Mouse (Mus musculus) spleen, adult 2 months (tissue): ENCODE results near the gene Sspo. TPM values are rescaled to one million over a fixed set of nuclear protein-coding genes. Genes with fewer than 3 reads are reported as not detected.
"Not testable (repeated sequence)": the region's sequence is repeated elsewhere in the genome, so short reads cannot be mapped to it uniquely, and the experiment has no call there.

ENCODE experiments used
- DNase-seq, 2 experiments: peaks; one replicate each; pipeline versions ENCODE4 v3.0.0 to v3.0.0-alpha.2; 2012 to 2021; ENCODE audit warnings: low spot score in 2 of 2, low read depth in 1 of 2
- H3K27ac ChIP-seq: fragments of 200-500 bp; 2 replicates; pipeline ENCODE4 v1.5.1; 2012; ENCODE audit warnings: low read length, inconsistent platforms; ENCODE audit not compliant: insufficient read depth
- H3K27me3 ChIP-seq: fragments of 200-500 bp; 2 replicates; pipeline ENCODE4 v1.6.1; 2012; ENCODE audit warnings: mild to moderate bottlenecking, moderate library complexity, low read length, inconsistent platforms; ENCODE audit not compliant: control insufficient read depth, insufficient read depth
- H3K36me3 ChIP-seq: fragments of 200-500 bp; 2 replicates; pipeline ENCODE4 v1.6.1; 2012; ENCODE audit warnings: mild to moderate bottlenecking, low read length, inconsistent platforms; ENCODE audit not compliant: control insufficient read depth, insufficient read depth
- H3K4me1 ChIP-seq: fragments of 200-500 bp; 2 replicates; pipeline ENCODE4 v1.6.1; 2011; ENCODE audit warnings: inconsistent platforms; ENCODE audit not compliant: control insufficient read depth, insufficient read depth, insufficient read length
- H3K4me3 ChIP-seq: fragments of 200-500 bp; 2 replicates; pipeline ENCODE4 v1.5.1; 2011; ENCODE audit warnings: mild to moderate bottlenecking, inconsistent platforms; ENCODE audit not compliant: insufficient read depth, insufficient read length; ENCODE audit errors: extremely low read depth
- CTCF ChIP-seq: fragments of 200-500 bp; IDR thresholded peaks from 2 replicates; pipeline ENCODE4 v1.5.1; 2011; ENCODE audit warnings: mild to moderate bottlenecking, inconsistent platforms; ENCODE audit not compliant: insufficient read depth, insufficient read length, insufficient replicate concordance; ENCODE audit errors: extremely low read depth
- POLR2A ChIP-seq: fragments of 200-500 bp; IDR thresholded peaks from 2 replicates; pipeline ENCODE4 v1.6.1; 2011; ENCODE audit warnings: low read depth, low read length, inconsistent platforms
- WGBS: fragments of 180-500 bp; shearing (Covaris S2); methylation state at CpG from one replicate; pipeline ENCODE4 v1.1.7; 2018; 5-methylcytosine and 5-hydroxymethylcytosine counted together
- polyA plus RNA-seq: library from polyadenylated mRNA; depleted of rRNA; stranded (reverse); fragments of >200 nt; gene quantifications from 2 replicates; pipeline ENCODE4 v1.2.3, GENCODE M21; 2012

Gene Sspo
- polyA plus RNA-seq, 1 experiment = 2.9 TPM

DNA sequence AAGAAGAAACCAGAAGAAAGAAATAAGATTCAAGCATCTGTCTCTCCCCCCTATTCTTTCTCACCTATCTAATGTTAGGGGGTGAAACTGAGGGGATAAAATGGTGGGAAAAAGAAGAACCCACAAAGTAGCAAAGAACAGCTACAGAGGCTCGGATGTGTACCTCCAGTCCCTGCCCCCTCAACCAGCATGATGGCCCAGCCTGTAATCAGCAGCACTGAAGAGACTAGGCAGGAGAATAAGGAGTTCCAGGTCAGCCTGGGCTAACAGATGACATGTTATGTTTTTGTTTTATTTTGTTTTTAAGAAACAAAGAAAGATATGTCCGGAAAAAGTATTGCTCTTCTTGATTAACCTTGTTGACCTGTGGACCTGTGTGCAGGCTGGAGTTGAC is 55.8 kb downstream of the Sspo start:
- TF ChIP-seq POLR2A = no peak
- TF ChIP-seq CTCF = no peak
- Histone ChIP-seq H3K4me1 (no peaks in the 10 kb centered on the region; the same call in 1 of the 2 replicates), H3K36me3 (peaks cover 1% of the 10 kb centered on the region; the same call in 1 of the 2 replicates), H3K4me3 (peak overlapping the region; percentile 77; the same call in 1 of the 2 replicates), H3K27me3 (no peaks in the 10 kb centered on the region), H3K27ac (no peak overlapping the region)
- 4% methylated on average over 2 of the region's 2 CpGs for WGBS
- no peak for DNase-seq

- Histone ChIP-seq H3K4me3 (peak overlapping the region; percentile 77), H3K36me3 (peaks cover 1% of the 10 kb centered on the region; the same call in 1 of the 2 replicates), H3K27me3 (no peaks in the 10 kb centered on the region), H3K27ac (no peak overlapping the region), H3K4me1 (no peaks in the 10 kb centered on the region; the same call in 1 of the 2 replicates)
- 1% methylated on average over 26 of the region's 26 CpGs for WGBS
- TF ChIP-seq CTCF (no peak), POLR2A (peak; percentile 3; the same call in 1 of the 2 replicates)
- peak; percentile 14 to 54 for DNase-seq
Observed at GRCm38 (mm10) chr6:48504241-48504854, 56.3 kb downstream of the Sspo start.

DNA sequence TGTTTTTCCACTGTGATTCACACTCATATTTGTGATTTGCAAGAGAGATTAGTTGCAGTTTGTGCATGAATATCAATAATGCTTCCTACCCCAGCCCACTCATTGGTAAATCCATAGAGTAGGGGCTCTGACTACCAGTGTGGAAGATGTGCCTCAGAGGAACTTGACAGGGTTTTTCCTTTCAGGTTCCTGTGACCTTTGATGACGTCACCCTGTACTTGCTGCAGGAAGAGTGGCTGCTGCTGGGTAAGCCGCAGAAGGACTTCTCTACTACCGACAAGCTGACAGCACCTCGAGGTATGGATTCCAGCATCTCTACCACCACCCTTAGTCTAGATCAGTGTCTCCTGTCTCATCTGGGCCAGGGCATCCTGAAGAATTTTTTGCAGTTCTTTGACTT is 60.1 kb downstream of the Sspo start:
- WGBS = 71% methylated on average over 4 of the region's 4 CpGs
- TF ChIP-seq POLR2A (no peak), CTCF (no peak)
- no peaks in the 10 kb centered on the region; the same call in 1 of the 2 replicates for H3K4me1 ChIP-seq

DNA sequence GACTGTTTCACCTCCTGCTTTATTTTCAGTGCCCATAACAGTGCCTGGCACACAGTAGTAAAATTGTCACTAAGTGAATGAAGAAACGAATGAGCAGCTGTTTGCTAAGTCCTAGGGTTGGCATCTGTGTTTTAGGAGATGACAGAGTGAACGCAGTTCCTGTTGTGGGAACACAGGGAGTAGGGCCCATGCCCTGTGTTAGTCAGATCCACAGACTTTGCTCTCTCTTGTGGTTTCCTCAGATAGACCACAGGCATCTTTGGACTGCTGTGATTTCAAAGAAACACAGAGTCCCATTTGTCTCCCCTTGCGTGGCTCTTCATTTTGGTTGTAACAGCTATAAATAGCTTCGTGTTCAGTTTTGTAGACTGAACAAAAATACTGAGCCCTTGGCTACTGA is 62.4 kb downstream of the Sspo start:
- peaks cover 5% of the 10 kb centered on the region for H3K36me3 ChIP-seq
- H3K27ac ChIP-seq = no peak overlapping the region
- DNase-seq = no peak
- WGBS = 20% methylated on average over 4 of the region's 4 CpGs
- H3K4me1 ChIP-seq = no peaks in the 10 kb centered on the region
- no peaks in the 10 kb centered on the region for H3K27me3 ChIP-seq
- TF ChIP-seq POLR2A (no peak), CTCF (no peak)
- no peak overlapping the region for H3K4me3 ChIP-seq

More for the DNA sequence above, 60.1 kb downstream of the Sspo start:
- no peak for DNase-seq
- Histone ChIP-seq H3K27ac (no peak overlapping the region), H3K27me3 (no peaks in the 10 kb centered on the region), H3K4me3 (no peak overlapping the region), H3K36me3 (peaks cover 3% of the 10 kb centered on the region)

- Histone ChIP-seq H3K4me3 (no peak overlapping the region), H3K27me3 (no peaks in the 10 kb centered on the region), H3K4me1 (no peaks in the 10 kb centered on the region), H3K27ac (no peak overlapping the region), H3K36me3 (peaks cover 5% of the 10 kb centered on the region)
- TF ChIP-seq CTCF = no peak
- no peak for TF ChIP-seq POLR2A
- no peak for DNase-seq
- WGBS = 58% methylated on average over 7 of the region's 7 CpGs
Observed at GRCm38 (mm10) chr6:48511861-48512260, 63.8 kb downstream of the Sspo start.

DNA sequence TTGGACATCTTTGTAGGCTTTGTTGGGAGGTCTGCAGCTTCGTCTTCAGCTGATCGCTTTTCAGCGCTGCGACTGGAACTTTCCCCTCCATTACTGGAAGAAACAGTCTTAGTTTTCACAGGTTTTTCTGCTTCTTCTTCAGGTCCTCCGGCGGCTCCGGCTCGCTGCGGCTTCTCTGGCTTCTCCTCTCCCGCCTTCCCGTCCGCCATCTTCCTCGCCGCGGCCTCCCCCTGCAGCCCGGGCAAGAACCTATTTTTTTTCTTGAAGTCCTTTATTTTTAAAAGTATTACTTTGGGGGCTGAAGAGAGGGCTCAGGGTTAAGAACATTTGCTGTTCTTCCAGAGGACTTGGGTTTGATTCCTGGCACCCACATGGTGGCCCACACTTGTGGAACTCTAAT is 76.9 kb downstream of the Sspo start:
- 92% methylated on average over 14 of the region's 16 CpGs for WGBS
- not testable (repeated sequence) for H3K27me3 ChIP-seq, H3K27ac ChIP-seq, DNase-seq, H3K36me3 ChIP-seq, H3K4me3 ChIP-seq, H3K4me1 ChIP-seq

- Histone ChIP-seq H3K4me3 (no peak overlapping the region), H3K27me3 (no peaks in the 10 kb centered on the region), H3K27ac (no peak overlapping the region), H3K4me1 (no peaks in the 10 kb centered on the region), H3K36me3 (no peaks in the 10 kb centered on the region)
- 90% methylated on average over 9 of the region's 9 CpGs for WGBS
- TF ChIP-seq POLR2A (no peak), CTCF (no peak)
- no peak for DNase-seq
Observed at GRCm38 (mm10) chr6:48527901-48528300, 79.9 kb downstream of the Sspo start.
